Mouse (Mus musculus) G1E (cell line): Measurements from ENCODE around the gene Minos1.

Source experiments
- CTCF ChIP-seq: IDR thresholded peaks from 2 replicates; pipeline ENCODE4 v1.5.1; 2012; ENCODE audit warnings: low read depth, low read length, inconsistent platforms, mixed read lengths
- GATA1 ChIP-seq: IDR thresholded peaks from 2 replicates; pipeline ENCODE4 v1.6.1; 2012; ENCODE audit warnings: borderline replicate concordance, low read length, inconsistent platforms, mixed read lengths

DNA sequence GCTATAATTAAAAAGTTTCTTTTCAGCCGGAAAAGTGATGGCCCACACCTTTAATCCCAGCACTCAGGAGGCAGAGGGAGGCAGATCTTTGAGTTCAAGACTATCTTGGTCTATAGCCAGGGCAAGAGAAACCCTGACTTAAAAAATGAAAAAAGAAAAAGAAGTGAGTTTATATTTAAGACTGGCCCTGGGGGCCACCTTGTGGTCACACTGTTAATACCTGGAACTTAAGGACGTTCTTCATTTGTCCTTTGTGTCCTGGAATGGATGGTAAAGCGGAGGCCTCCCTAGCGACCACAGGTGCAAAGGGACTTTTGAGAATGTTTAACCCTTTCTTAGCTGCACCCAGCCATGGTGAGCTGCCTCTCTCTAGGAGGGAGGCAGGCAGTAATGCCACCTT lies 52.2 kb downstream of the Minos1 start:
- no peak for TF ChIP-seq GATA1
- no peak for TF ChIP-seq CTCF
